Mouse (Mus musculus) spleen, adult 2 months (tissue): ENCODE measurements around the gene Gm5849.
"Not testable (repeated sequence)": the region's sequence is repeated elsewhere in the genome, so short reads cannot be mapped to it uniquely, and the experiment has no call there.

Source experiments
- CTCF ChIP-seq: fragments of 200-500 bp; IDR thresholded peaks from 2 replicates; pipeline ENCODE4 v1.5.1; 2011; ENCODE audit warnings: mild to moderate bottlenecking, inconsistent platforms; ENCODE audit not compliant: insufficient read depth, insufficient read length, insufficient replicate concordance; ENCODE audit errors: extremely low read depth
- POLR2A ChIP-seq: fragments of 200-500 bp; IDR thresholded peaks from 2 replicates; pipeline ENCODE4 v1.6.1; 2011; ENCODE audit warnings: low read depth, low read length, inconsistent platforms

- not testable (repeated sequence) for TF ChIP-seq CTCF, POLR2A
Measured at GRCm38 (mm10) chr3:90777776-90778175, at the start of gene Gm5849.
